Mouse (Mus musculus): Measurements from ENCODE around the gene Dao.

Gene Dao

DNA sequence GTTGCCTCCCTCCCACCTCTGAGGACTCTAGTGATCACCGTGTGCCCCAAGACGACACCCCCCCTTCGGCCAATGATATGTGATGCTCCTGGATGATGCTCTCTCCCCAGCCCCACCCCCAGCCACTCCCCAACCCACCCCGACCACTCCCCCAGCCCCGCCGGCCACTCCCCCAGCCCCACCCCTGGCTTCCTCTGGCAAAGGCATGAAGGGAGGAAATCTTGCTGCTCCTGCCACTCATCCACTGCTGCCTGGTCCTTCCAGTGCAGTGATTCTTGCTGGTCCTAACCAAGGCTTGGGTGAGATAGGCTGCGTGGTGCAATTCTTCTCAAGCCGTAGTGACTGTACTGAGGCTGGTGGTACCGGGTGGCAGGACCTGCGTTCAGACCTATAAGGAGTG, 21.4 kb downstream of the Dao start:
- ATAC-seq (ENCODE audit: insufficient number of reproducible peaks, low FRiP score, low TSS enrichment): no peak

DNA sequence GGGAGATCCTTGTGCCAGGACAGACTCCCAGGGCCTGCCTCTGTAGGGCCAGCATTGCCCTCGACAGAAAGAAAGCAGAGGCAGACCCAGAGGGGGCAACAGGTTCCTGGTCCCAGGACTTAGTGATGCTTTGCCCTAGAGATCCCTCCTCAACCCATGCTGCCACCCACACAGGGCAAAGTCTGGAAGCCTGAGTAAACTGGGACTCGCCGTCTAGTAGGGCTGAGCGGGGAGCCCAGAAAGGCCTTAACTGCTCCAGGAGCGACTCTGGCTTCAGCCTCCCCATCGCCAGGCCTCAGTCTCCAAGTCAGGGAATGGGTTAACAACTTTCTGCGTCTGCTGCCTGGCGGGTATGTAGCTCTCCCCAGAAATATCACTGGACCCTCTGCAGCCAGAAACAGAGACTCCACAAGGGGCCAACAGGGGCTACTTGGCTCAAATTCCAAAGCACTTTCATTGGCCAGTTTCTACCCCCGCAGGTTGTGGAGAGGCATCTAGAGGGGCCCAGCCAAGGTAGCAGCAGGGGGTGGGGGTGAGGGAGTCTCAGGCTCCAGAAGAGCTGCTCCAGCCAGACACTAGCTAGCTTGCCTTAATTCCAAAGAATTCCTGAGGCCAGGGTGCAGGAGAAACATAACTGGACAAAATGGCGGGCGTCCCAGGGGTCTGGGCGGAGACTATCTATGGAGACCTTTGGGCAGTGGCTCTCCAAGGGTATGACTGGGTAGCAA, 23.9 kb downstream of the Dao start:
- ATAC-seq (ENCODE audit: insufficient number of reproducible peaks, low FRiP score, low TSS enrichment): no peak

DNA sequence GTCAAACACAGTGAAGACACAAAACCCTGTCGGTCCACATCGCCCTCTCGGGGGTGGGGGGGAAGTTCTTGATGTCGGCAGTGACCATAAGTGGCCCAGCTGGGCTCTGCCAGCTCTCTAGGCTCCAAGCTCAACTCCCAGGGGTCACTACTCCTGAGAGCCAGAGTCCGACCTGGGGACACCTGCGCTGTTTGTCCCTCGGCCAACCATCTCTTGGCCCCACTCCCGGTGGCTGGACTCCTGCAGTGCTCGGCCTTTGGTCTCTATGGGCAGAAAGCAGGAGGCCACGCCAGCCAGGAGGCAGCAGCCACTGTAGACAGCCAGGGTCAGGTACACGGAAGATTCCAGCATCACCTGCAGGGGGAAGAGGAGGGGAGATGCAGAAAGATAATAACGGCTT, 24.6 kb downstream of the Dao start:
- peak; percentile 46; the same call in 1 of the 2 replicates for ATAC-seq (ENCODE audit: insufficient number of reproducible peaks, low FRiP score, low TSS enrichment)

DNA sequence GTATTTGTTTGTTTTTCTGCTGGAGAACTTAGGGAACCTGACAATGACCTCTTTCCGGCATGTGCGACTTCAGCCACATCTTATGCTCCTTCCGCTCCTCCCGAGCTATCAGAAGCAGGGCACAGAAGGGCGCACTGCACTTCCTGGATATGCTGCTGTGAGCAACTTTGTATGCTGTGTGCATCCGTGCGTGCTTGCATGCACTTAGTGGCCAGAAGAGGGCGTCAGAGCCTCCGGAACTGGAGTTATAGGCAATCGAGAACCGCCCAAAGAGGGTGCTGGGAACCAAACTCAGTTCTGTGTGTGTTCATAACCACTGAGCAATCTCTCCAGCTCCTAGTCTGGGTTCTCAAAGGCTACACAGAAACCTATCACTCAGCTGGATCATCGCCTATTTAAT, 27.1 kb downstream of the Dao start:
- no peak for ATAC-seq (ENCODE audit: insufficient number of reproducible peaks, low FRiP score, low TSS enrichment)

DNA sequence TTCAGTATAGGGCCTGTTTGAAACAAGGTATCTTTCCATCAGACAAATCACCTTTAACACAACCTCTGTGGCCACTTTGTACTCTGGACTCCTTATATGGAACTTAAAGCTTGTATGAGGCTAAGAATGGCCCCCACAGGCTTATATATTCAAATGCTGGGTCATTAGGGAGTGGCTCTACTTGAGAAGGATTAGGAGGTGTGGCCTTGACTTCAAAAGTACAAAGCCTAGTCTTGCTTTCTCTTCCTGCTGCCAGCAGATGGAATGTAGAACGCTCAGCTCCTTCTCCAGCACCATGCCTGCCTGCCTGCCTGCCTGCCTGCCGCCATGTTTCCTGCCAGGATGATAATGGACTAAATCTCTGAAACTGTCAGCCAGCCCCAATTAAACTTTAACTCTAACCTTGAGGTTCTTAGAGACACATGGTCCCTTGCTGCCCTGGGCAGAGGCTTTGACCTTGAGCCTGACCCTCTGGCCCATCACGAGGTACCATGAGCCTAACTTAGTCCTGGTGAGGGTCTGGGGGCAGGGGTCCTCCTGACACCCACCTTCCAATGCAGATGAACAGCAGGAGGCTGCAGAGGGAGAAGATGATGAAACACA, 28.8 kb downstream of the Dao start:
- no peak for ATAC-seq (ENCODE audit: insufficient number of reproducible peaks, low FRiP score, low TSS enrichment)

DNA sequence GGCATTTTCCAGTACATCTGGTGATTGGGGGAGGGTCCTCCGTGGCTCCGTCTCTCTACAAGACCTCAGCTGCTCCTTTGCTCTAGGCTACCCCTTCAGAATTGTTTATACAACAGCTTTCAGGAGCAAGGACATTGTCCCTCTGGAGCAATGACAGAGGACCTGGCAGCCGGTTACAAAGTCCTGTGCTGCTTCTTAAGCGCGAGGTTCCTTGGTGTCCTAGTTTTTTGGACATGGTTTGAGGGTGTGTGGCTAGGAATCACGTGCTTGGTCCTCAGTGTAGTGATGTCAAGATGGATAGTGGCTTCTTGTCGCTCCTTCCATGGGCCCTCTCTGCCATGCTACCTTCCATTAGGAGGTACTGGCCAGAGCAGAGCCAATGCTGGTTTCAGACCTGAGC, 30.9 kb downstream of the Dao start:
- no peak for ATAC-seq (ENCODE audit: insufficient number of reproducible peaks, low FRiP score, low TSS enrichment)

DNA sequence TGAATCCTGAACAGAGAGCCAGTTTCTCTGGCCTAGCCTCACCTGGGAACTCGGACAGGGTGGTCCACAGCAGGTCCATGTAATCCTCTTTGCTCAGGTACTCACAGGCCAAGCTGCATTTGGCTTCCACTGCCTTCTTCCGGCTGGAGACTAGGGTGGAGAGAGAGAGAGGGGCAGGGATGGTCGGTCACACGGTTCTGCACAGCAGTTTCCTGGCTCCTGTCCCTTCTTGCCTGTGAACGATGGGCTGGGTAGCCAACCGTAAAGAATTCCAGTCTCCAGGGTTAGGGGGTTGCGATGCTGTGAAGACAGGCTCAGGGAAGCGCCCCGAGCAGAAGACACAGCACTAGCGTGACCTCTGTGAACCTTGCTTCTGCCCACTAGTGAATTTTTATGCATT, 31.6 kb downstream of the Dao start:
- no peak for ATAC-seq (ENCODE audit: insufficient number of reproducible peaks, low FRiP score, low TSS enrichment)

DNA sequence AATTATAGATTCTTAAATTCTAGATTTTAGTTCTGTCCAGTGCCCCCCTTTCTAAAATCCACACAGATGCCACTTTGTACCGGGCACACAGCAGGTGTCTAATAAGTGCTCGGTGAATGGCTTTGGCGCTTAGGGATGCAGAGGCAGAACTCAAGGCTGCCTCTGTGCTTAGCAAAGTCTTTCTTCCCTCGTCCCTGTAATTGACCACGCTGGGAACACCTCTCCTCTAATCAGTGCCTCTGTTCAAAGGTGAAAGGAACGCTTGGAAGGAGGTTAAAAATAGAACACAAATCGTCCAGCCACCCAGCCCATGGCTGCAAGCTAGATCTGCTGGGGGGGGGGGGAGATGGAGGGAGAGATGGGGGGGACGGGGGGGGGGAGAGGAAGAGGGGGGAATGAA, 37.0 kb downstream of the Dao start:
- no peak for ATAC-seq (ENCODE audit: insufficient number of reproducible peaks, low FRiP score, low TSS enrichment)

DNA sequence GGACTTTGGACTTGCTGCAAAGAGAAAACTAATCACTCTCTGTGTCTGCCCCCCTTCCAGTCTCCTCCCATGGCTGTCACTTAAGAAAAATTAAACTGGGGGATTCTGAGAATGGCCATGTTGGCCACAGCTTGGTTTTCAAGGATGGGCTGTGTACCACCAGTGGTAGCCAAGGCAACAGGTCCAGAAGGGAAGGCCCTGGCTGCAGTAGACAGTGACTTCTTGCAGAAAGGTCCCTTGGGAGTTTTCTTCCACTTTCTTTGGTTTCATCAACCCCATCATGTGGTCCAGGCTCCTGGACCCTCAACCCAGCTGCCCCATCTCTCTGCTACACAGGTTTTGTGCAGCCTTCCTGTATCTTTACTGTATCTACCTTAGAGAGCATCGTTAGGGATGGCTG, 37.4 kb downstream of the Dao start:
- no peak for ATAC-seq (ENCODE audit: insufficient number of reproducible peaks, low FRiP score, low TSS enrichment)

DNA sequence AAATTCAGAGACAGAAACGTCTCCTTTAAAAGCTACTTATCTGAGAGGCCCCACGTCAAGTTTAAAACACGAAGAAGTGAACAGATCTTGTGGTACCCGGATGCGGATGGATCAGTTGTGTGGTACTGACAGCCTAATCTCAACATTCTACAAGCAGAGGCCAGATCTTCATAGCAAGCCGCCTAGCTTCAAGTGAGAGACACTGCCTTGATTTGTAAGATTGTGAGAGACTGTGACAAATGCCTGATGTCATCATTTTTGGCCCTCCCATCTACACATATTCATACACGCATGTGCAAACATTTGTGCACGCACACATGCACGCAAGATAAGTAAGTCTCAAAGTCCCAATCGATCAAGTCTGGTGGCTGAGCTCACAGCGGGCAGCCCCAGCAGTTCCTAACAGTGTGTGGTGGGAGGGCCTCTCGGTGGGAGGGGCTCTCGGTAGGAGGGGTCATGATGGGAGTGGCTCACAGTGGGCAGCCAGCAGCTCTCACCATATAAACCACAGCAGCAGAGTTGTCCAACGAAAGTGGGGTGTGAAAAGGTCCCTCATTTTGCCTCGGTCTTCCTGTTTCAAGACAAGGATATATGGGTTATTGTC, 37.9 kb downstream of the Dao start:
- ATAC-seq (ENCODE audit: insufficient number of reproducible peaks, low FRiP score, low TSS enrichment): no peak

DNA sequence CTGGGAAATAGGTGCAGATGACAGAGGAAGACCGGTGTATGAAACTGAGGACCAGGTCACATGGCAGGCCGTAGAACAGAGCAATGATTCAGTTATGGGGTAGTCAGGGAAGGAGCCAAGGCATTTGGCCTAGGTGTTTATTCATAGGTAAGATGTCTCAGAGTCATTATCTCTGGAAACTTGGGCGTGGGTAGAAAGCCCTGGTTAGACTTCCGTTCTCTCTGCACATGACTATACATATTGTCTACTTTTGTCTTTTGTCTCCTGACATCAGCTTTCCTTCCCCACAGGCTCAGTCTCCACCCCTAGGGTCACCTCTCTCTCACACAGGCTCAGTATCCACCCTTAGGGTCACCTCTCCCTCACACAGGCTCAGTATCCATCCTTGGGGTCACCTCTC, 40.3 kb downstream of the Dao start:
- ATAC-seq (ENCODE audit: insufficient number of reproducible peaks, low FRiP score, low TSS enrichment): no peak

DNA sequence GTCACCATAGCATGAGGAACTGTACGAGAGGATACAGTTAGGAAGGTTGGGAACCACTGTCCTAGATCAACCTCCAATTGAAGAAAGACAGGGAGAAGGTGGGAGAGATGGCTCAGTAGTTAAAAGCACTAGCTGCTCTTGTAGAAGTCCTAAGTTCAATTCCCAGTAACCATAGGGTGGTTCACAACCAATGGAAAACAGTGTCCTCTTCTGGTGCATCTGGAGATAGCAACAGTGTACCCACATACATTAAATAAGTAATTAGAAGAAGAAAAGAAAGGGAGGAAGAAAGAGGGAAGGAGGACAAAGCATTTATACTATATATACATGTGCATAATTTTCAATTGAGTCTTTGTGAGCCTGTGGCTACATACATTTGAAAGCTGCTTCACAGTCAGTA, 41.6 kb downstream of the Dao start:
- no peak for ATAC-seq (ENCODE audit: insufficient number of reproducible peaks, low FRiP score, low TSS enrichment)

DNA sequence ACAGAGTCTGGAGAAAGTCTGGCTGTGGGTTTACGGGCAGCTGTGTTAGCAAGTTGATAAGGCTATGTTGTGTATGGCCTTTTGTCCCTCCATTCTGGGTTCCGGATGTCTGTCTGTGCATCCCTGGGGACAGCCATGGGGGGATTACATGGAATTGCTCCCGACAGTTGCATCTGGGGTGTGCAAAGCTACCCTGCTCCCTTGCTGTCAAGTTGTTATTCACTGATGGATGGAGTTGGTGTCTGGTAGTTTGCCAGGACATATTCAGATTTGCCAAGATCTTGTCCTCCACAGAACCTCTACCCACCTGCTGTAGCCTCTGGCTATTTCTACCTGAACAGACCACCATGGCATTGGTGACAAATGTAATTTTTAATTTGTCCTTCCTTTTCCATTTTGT, 42.6 kb downstream of the Dao start:
- no peak for ATAC-seq (ENCODE audit: insufficient number of reproducible peaks, low FRiP score, low TSS enrichment)

DNA sequence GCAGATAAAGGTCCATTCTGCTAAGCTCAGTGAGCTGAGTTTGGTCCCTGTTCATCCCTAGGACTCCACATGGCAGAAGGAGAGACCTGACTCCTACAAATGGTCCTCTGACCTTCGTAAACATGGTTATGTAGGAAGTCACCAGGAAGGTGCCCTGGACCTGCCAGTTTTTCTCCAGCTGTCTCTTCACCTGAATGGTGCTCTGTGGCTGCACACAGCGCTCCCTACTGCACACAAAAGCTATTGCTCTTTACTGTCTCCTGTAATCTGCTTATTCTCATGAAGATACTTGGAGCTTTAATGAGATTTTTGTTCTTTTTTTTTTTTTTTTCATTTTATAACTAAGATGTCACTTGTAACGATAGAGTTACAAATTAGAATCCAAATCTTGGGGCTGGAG, 43.1 kb downstream of the Dao start:
- no peak for ATAC-seq (ENCODE audit: insufficient number of reproducible peaks, low FRiP score, low TSS enrichment)

DNA sequence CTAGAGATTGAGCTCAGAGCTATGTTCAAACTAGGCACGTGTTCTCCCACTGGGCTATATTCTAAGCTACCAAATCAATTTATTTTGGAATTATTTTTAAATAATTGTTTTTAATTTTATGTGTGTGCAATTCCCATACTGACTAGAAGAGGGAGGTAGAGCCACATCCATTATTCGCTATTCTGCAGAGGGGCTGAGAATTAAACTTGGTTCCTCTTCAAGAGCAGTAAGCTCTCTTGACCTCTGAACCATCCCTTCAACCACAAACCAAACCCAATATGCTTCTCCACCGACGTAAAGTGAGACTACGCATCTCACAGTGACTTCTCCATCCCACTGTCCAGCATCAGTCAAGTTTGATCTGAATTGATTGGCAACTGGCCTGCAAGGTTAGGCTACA, 43.7 kb downstream of the Dao start:
- no peak for ATAC-seq (ENCODE audit: insufficient number of reproducible peaks, low FRiP score, low TSS enrichment)

DNA sequence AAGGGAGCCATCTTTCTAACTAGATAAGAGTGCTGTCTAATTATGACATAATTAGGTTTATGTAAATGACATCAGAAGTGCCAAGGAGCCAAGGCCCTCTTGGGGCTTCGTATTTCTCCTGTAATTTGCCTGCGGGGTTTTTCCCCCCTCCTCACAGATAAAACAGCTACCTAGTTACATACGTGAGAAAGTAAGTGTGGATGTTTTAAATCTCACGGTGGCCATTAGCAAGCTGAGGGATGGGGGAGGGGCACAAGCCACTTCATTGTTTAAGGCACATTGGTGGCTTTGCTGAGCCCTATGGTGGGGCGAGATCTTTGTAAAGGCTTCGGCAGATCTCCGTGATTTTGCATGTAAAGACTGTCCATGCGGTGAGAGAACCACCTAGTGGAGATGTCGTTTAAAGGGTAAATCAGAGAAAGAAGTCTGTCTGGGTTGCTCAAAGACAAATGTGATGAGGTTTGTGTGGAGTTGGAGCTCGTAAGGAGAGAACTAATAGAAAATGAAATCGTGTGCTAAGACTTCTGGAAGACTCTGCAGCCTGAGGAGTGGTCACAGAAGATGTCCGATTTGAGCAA, 45.3 kb downstream of the Dao start:
- no peak for ATAC-seq (ENCODE audit: insufficient number of reproducible peaks, low FRiP score, low TSS enrichment)

DNA sequence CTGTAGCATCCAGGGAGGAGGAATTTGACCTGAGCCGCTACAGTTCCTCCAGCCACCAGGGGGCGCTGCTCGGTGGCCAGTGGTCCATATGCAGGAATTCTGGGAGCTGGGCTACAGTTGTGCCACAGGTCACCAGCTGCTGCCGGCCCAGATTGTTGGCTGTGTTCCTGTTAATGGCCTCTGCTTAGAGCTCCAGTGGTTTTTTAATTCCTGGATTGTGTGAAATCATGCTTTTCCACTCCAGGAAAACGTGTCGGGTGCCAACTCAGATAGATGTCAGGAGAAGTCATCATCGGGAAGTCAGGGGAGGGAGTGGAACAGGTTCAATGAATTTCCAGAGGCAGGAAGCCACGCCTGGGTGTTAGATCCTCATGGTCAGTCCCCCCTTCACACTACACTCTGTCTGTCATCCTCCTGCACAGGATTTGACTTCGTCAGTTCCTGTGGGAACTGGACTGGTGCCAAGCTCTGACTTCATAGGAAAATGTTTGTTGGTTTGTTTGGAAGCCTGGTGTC, 48.8 kb downstream of the Dao start:
- peak; percentile 49; the same call in 1 of the 2 replicates for ATAC-seq (ENCODE audit: insufficient number of reproducible peaks, low FRiP score, low TSS enrichment)

DNA sequence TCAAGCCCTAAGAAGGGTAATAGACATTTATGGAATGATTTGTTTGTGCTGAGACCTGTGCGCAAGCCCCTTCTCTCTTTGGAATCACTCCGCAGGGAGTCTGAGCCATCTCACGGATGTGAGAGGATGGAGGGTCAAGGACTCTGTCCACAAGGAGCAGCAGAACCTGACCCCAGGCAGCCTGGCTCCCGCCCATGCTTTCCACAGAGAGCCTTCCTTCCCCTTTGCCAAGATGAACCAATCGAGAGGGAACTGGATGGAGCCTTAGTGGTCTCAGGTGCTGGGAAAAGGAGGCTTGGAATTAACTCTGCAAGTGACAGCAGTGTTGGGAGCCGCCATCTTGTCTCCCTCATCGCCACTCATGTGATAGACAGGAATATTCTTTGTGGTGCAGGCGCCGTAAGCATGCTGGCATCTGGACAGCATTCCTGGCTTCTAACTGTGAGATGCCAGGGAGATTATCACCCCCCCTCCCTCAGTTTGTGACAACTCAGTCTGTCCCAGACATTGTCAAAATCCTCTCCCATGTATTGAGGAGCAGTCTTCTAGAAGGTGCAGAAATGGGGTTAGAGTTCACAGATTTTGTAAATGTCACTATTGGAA, 53.7 kb downstream of the Dao start:
- no peak for ATAC-seq (ENCODE audit: insufficient number of reproducible peaks, low FRiP score, low TSS enrichment)

DNA sequence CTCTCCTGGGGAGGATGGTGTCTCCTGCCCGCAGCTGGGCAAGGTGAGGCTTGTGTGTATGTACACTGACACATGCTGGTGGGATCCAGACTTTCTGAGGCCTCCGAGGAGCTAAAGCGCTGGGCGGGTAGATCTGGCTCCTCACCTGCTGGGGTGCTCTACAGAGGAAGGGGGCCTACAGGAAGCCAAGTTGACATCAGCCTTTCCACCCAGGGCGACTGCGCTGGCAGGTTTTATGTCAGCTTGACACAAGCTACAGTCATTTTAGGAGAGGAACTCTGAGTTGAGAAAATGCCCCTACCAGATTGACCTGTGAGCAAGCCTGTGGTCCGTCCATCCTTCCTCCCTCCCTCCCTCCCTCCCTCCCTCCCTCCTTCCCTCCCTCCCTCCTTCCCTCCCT, 58.2 kb downstream of the Dao start:
- no peak for ATAC-seq (ENCODE audit: insufficient number of reproducible peaks, low FRiP score, low TSS enrichment)

DNA sequence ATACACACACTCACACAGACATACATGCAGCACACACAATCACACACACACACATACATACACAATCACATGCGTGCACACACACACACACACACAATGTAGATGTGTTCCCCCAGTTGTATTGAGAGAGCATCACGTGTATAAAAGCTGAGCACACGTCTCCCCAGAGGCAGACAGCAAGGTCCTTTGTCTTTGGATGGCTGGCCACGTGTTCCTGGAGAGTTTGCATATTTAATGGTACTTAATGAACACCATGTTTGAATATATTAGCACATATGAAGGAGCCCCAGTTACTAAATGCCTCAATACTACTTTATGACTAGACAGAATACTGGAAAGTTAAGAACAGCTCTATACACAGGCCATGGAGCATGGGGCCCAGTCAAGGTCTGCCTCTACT, 60.5 kb downstream of the Dao start:
- no peak for ATAC-seq (ENCODE audit: insufficient number of reproducible peaks, low FRiP score, low TSS enrichment)

DNA sequence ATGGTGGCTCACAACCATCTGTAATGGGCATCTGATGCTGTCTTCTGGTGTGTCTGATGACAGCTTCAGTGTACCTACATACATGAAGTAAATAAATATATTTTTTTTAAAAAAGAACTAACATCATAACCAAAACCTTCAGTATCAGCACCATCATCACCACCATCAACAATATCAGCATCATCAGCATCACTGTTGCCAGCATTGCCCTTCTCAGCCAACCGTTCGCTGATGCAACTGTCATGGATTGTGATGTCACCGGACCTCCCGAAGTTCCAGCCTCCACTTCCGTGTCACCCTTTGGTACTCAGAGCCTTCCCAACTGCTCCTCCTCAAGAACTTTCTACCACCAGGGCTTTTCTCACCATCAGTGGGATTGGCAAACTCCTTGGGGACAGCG, 61.7 kb downstream of the Dao start, which contains the start of gene Usp30:
Usp30 (plus strand) TSS at position 301 of the 400 bp plus-strand sequence.
- no peak for ATAC-seq (ENCODE audit: insufficient number of reproducible peaks, low FRiP score, low TSS enrichment)
